Mouse (Mus musculus) megakaryocyte, embryonic 14.5 days (primary cell): ENCODE measurements around the gene Cyb5b.

Experiments
- FLI1 ChIP-seq: IDR thresholded peaks from 2 replicates; pipeline ENCODE4 v1.6.1; 2012; ENCODE audit warnings: low read length, inconsistent platforms, mixed read lengths
- GATA1 ChIP-seq: IDR thresholded peaks from 3 replicates; pipeline ENCODE4 v1.6.1; 2012; ENCODE audit warnings: mixed read lengths, low read length, inconsistent platforms, borderline replicate concordance

DNA sequence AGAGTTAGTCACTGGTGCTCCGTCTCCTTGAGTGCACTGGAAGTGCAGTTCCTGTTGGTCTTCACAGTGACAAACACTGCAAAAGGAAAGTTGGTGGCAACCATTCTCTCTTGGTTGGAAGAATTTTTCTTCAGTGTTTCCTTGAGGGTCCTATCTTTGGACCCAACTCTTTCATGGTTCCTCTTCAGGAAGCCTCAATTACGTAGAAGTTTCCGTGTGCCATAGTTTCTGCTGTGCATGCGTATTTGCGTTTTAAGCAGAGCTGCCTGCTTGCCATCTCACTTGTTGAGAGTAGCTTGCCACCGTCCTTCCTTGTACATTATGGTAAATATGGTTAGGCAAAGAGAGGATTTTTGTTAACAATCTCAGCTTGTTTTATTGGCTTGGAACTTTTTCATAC lies 30.7 kb downstream of the Cyb5b start:
- TF ChIP-seq FLI1 (no peak), GATA1 (no peak)
